Mouse (Mus musculus): ENCODE measurements at regions not wholly inside any gene's neighbourhood (a gene's known extent, or its start where the extent isn't known, plus 50 kb on each side); places are given as distances from the start of the nearest gene placed in this dataset.
"Not testable (repeated sequence)": the region's sequence is repeated elsewhere in the genome, so short reads cannot be mapped to it uniquely, and the experiment has no call there.

GRCm38 (mm10) chr12:113241373-113242193 lies 55.9 kb downstream of the Tmem121 start:
- no peak for DNase-seq

GRCm38 (mm10) chr12:113242194-113242510 lies 56.4 kb downstream of the Tmem121 start:
- no peak for DNase-seq

GRCm38 (mm10) chr12:113244685-113245084 lies 59.0 kb downstream of the Tmem121 start:
- no peak for DNase-seq

GRCm38 (mm10) chr12:113253446-113254424 lies 68.0 kb downstream of the Tmem121 start:
- not testable (repeated sequence) for DNase-seq

- no peak for DNase-seq
Measured at GRCm38 (mm10) chr12:113255331-113255730, 69.6 kb downstream of the Tmem121 start.

GRCm38 (mm10) chr12:113256628-113257027 lies 70.9 kb downstream of the Tmem121 start:
- no peak for DNase-seq

GRCm38 (mm10) chr12:113257243-113257642 lies 71.5 kb downstream of the Tmem121 start:
- no peak for DNase-seq

GRCm38 (mm10) chr12:113259476-113259875 lies 73.7 kb downstream of the Tmem121 start:
- no peak for DNase-seq

- no peak for DNase-seq
Measured at GRCm38 (mm10) chr12:113260304-113260703, 74.6 kb downstream of the Tmem121 start.

GRCm38 (mm10) chr12:113275934-113276333 lies 90.2 kb downstream of the Tmem121 start:
- no peak for DNase-seq

GRCm38 (mm10) chr12:113276355-113276942 lies 90.7 kb downstream of the Tmem121 start:
- no peak for DNase-seq

- no peak for DNase-seq
Measured at GRCm38 (mm10) chr12:113277741-113278140, 92.0 kb downstream of the Tmem121 start.

- no peak for DNase-seq
Measured at GRCm38 (mm10) chr12:113292029-113292809, 106.5 kb downstream of the Tmem121 start.

GRCm38 (mm10) chr12:113295924-113296323 lies 110.2 kb downstream of the Tmem121 start:
- DNase-seq: no peak

- no peak for DNase-seq
Measured at GRCm38 (mm10) chr12:113305973-113306372, 120.2 kb downstream of the Tmem121 start.

- no peak for DNase-seq
Measured at GRCm38 (mm10) chr12:113313319-113313718, 127.6 kb downstream of the Tmem121 start.

- peak; percentile 32 for DNase-seq
Measured at GRCm38 (mm10) chr12:113314624-113315023, 128.9 kb downstream of the Tmem121 start.

- DNase-seq: no peak
Measured at GRCm38 (mm10) chr12:113321086-113321485, 135.4 kb downstream of the Tmem121 start.

- DNase-seq: no peak
Measured at GRCm38 (mm10) chr12:113322173-113322572, 136.4 kb downstream of the Tmem121 start.

GRCm38 (mm10) chr12:113327851-113328250 lies 142.1 kb downstream of the Tmem121 start:
- DNase-seq: no peak

- no peak for DNase-seq
Measured at GRCm38 (mm10) chr12:113330266-113330665, 144.5 kb downstream of the Tmem121 start.

GRCm38 (mm10) chr12:113332226-113332625 lies 146.5 kb downstream of the Tmem121 start:
- no peak for DNase-seq

Measured in layer of hippocampus, adult 9-11 months (tissue).